Mouse (Mus musculus): ENCODE measurements around the gene Zfp341.

Gene Zfp341

GRCm38 (mm10) chr2:154613118-154614115 is at the start of gene Zfp341, which contains the start of gene 4930519P11Rik:
Gene Zfp341, plus strand, starts transcription at chr2:154613297.
Gene 4930519P11Rik, minus strand, starts transcription at chr2:154613437.
- DNase-seq: peak; percentile 90 to 94

DNA sequence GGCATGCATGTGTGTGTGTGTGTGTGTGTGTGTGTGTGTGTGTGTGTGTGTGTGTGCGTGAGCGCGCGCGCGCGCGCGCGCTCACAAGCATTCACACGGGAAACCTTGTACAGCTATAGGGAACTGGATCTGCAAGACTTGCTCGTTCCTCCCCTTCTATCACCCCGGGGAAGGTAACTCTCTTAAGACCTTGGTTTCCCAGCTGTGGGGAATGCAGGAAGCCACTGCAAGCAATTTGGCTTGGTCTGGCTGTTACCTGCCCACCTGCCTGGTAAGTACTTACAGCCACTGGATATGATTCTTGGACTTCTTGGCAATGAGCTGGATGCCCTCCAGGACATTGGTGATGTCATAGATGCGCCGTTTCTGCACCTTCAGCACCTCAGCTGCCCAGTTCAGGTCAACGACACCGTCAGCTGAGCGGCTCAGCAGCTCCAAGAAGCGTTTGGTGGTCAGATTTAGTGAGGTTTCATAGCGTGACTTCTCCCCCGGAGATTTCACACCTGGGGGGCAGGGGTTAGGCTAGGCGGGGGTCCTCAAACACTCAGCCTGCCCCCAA is 49.4 kb upstream of the Zfp341 start:
- no peak for DNase-seq

GRCm38 (mm10) chr2:154565562-154565961 is 47.5 kb upstream of the Zfp341 start:
- DNase-seq: no peak

DNA sequence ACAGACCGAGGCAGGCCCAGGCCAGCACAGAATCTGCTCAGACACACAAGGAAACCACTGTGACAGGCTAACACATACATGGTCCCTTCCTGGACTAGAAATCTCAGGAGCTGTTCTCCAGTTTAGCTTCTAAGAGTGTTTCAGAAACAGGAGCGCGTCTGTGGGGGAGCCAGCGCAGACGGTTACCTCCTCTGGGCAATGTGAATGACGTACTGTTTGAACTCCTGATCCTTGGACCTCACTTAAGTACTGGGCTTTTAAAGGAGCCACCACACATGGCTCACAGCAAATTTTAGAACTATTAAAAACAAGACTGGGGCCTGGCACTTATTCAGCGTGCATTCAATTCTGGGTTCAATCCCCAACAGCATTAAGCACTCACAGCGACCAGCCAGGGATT is 46.5 kb upstream of the Zfp341 start:
- DNase-seq: no peak

- DNase-seq: no peak
These were observed 45.3 kb upstream of the Zfp341 start for GRCm38 (mm10) chr2:154567766-154568165.

DNA sequence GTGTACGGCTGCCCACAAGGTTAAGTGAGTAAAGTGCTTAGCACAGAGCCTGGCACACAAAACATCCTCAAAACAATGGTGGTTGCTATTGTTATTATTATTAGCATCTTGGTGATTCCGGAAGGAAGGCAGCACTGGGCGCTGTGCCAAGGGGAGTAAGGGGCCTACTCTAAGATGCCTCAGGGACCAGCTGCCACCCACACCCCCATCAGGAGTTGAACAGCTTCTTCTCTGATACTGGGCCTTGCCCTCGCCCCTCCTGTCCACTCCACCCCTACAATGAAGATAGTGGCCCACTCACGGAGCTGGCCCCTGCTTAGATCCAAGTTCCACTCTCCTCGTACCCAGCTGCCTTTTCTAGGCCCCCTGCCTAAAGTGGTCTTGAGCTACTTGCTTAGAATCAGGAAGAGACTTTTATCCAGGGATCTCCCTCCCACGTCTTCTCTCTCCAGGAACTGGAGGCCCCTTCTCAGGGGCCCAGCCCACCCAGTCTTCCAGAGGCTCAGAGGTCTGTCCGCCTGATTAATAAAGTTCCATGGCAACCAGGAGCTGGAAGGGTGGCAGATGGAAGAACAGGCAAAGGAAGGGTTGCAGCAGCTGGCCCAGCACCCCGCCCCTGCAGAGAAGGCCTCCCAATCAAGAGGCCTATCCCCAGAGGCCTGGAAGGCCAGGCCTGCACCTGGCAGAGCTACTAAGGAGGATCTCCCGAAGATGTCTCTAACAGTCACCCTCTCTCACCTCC is 44.6 kb upstream of the Zfp341 start:
- no peak for DNase-seq

- DNase-seq: peak; percentile 67 to 75
These were observed 43.9 kb upstream of the Zfp341 start for GRCm38 (mm10) chr2:154569071-154569748.

DNA sequence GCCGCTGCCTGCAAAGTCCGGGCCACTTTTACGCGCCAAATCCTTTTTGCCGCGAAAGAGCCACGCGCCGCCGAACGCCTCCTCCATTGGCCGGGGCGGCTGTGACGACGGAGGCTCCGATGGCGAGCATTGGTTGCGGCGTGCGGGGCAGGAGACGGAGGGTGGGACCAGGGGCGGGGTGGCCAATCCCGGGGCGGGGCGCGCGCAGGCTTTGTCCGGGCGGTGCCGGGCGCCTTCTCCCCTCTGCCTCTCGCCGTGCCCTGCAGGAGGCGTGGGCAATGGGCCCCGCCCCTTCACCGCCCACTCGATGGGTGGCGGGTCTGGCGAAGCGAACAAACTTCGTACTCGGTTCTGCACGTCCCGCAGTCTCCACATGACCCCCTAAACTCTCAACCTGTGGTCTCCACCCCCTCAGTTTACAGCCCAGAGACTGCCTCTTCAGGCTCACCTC is 43.2 kb upstream of the Zfp341 start, which contains the start of gene E2f1:
E2f1 (minus strand) TSS at position 57 of the 451 bp plus-strand sequence.
- peak; percentile 93 to 96 for DNase-seq

- no peak for DNase-seq
These were observed 42.4 kb upstream of the Zfp341 start for GRCm38 (mm10) chr2:154570666-154571065.

DNA sequence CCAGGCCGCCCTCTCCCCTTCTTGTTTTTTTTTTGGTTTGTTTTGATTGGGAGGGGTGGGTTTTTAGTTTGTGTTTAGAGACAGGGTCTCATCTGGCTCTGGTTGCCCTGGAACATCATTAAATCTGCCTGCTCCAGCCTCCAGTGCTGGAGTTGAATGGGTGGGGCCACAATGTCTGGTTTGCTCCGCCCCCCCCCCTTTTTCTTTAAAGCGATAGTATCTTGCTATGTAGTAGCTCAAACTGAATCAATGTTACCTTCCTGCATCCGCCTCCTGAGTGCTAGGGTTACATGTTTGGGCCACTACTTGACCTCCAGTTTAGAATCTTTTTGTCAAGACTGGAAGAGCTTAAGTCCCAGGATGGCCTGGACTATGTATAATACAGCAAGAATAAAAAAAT is 41.8 kb upstream of the Zfp341 start:
- no peak for DNase-seq

- DNase-seq: no peak
These were observed 41.1 kb upstream of the Zfp341 start for GRCm38 (mm10) chr2:154571976-154572375.

- no peak for DNase-seq
These were observed 40.1 kb upstream of the Zfp341 start for GRCm38 (mm10) chr2:154572996-154573395.

DNA sequence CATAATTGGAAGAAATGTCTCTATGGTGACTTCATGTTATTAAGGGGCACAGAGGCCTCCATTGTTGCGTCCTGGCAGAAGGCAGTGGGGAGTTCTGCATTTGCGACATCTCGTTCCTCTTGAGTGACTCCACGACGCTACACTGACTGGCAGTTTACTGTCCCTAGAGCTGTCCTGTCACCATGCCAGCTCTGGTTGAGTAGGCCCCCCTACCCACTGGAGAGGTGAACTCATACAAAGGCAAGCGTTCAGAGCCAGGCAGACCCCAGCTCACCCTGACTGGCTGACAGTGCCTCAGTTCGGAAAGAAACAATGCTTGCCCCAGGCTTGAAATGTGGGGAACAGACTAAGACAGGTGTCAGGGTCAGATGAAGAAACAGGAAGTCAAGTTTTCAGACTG is 38.8 kb upstream of the Zfp341 start:
- DNase-seq: no peak

DNA sequence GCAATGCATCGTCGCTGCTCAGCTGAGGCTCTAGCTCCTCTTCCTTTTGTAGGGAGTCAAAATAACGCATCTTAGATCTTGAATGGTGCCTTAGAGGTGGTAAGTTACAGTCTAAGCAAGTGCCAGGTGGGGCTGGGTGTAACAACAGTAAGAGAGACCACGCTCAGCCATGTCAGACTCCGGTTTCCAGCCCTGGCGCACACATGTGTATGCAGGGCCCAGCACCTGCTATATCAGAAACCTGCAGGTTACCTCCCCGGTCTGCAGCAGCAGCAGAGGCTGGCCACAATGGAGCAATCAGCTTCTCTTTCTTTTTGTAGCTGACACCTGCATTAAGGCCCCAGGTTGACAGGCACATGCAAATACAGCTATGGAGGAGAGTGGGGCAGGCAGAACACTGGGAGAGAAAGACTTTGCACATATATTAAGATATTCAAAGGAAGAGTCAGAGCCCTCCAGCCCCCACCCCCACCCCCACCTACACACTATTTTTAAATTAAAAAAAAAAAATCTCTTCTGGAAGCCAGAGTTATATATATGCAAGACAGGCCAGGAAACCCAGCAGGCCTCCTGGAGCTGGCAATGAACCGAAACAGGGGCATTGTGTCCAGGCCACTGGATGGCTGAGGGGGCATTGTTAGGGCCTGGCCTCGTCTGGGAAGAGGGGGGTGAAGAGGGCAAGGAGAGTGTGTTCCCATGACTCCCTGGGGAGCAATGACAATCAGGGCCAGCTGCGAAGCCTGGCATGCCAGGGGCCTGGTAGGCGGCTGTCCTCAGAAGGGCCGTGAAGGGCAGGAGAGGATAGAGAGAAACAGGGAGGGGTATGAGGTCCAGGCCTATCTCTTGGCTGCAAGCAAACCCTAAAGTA is 36.0 kb upstream of the Zfp341 start:
- DNase-seq: peak; percentile 44 to 71

GRCm38 (mm10) chr2:154577744-154578067 is 35.4 kb upstream of the Zfp341 start:
- DNase-seq: no peak

- no peak for DNase-seq
These were observed 32.5 kb upstream of the Zfp341 start for GRCm38 (mm10) chr2:154580586-154580985.

DNA sequence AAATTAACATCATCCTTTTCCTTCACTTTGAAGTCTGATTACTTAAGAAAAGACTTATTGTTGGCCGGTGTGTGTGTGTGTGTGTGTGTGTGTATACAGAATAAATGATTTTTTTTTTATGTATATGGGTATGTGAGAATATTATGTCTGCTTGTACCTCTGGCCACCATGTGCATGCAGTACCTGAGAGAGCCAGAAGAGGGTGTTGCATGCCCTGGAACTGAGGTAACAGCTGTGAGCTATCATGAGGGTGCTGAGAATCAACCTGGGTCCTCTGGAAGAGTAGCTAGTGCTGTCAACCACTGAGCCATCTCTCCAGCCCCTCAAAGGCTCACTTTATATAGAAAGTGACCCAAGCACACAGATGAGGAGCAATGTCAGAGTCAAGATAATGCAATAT is 31.7 kb upstream of the Zfp341 start:
- DNase-seq: no peak

DNA sequence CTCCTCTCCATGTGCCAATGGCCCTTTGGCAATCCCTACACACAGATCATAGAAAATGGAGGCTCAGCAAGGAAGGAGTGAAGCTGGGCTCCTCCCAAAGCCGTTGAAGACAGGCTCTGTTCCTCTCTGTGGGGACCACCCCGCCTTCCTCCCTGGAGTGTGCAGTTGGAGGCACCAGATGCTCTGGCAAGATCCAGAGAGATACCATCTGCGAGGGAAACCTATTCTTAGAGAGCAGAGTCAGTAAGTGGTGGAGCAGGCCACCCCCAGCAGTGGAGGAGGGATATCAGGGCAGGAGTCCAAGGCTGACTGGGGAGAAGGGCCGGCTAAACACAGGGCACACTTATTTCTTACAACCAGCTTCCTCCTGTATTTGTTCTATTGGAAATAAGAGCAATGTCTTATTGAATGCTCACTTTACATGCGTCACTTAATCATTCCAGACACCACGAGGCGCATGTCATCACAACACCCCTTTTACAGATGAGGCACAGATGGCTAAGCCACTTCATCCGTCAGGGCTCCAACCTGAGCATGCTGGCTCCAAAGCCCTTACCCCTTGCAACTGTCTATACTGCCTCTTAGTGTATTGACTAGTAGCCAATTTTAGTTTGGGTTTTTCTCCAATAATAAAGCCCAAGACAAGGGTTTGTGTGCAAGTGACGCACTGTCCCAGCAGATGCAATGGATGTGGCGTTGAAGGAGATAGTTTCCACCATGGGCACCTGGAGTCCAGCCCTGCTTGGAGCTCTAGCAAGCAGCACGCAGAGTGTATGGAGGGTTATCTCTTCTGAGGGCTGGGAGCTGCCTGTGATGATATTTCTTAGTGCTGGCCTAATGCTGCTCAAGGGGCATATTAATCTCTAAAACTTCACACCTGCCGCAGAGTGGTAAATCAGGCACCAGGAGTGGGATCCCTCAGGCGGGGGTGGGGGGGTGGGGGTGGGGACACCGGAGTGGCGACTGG is 28.9 kb upstream of the Zfp341 start:
- DNase-seq: no peak

GRCm38 (mm10) chr2:154584931-154585601 is 28.0 kb upstream of the Zfp341 start:
- no peak for DNase-seq

- DNase-seq: peak; percentile 64 to 67
These were observed 26.7 kb upstream of the Zfp341 start for GRCm38 (mm10) chr2:154586405-154586804.

Measured in thymus, postnatal 36 days (tissue).